Mouse (Mus musculus) olfactory bulb, adult 2 months (tissue): ENCODE data around the gene Zfp865.

Experiments
- CTCF ChIP-seq: fragments of 200-500 bp; IDR thresholded peaks from 2 replicates; pipeline ENCODE4 v1.5.1; 2012; ENCODE audit warnings: low read depth, mild to moderate bottlenecking, low read length, moderate library complexity; ENCODE audit not compliant: insufficient read depth
- POLR2A ChIP-seq: fragments of 200-500 bp; IDR thresholded peaks from 2 replicates; pipeline ENCODE4 v1.6.1; 2012; ENCODE audit warnings: mild to moderate bottlenecking, low read depth, low read length, moderate library complexity; ENCODE audit not compliant: insufficient read depth

DNA sequence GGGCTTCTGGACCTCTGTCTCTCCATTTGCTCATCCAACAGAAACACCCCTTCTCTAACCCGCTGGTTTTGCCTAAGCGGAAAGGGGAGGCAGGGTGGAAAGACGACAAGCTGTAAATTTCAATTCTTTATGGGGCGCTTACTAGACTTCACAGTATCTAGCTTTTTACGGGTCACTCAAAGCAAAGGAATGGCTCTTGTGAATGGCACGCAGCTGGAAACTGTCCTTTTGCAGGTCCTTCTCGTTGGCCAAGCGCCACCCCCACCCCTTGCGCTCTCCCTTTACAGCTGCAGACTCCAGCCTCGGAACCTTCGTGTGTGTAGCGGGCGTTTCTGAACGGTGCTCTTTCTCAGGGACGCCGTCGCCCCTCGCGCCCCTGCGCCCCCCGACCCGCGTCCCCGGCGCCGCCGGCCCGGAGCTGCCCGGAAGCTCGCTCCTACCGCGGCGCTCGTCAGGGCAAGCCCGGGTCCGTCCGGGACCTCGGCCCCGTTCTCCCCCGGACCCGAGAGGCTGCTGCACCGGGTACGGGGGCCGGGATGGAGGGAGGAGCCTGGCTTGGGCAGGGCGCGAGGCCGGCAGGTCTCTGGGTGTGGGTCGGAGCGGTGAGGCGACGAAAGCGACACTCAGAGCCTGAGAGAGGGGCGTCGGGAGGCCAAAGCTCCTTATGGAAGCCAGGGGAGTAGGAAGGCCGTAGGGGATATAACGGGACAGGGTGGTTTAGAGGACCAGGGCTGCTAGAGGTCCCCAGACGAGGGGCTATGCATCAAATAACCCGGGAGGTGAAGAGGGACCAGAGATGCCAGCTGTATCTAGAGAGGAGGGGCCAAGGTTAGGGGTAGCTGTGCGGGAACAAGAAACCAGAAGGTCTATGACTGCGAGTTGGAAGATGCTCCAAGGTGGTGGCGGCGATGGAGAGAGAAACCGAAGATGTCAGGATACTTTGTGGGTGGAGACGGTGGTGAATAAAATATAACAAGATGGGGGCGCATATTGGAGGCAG, 31.3 kb downstream of the Zfp865 start, which contains the start of gene Zfp580:
- TF ChIP-seq CTCF: no peak
- TF ChIP-seq POLR2A: peak; percentile 70
